Mouse (Mus musculus) liver, adult 2 months (tissue): ENCODE data around the gene Hnrnpd.

Experiments
- CTCF ChIP-seq: fragments of 200-500 bp; IDR thresholded peaks from 2 replicates; pipeline ENCODE4 v1.5.1; 2011; ENCODE audit warnings: low read depth, low read length, control low read depth
- POLR2A ChIP-seq: fragments of 200-500 bp; IDR thresholded peaks from 2 replicates; pipeline ENCODE4 v1.6.1; 2011; ENCODE audit warnings: low read length, control low read depth; ENCODE audit not compliant: insufficient read depth; ENCODE audit errors: extremely low read depth

DNA sequence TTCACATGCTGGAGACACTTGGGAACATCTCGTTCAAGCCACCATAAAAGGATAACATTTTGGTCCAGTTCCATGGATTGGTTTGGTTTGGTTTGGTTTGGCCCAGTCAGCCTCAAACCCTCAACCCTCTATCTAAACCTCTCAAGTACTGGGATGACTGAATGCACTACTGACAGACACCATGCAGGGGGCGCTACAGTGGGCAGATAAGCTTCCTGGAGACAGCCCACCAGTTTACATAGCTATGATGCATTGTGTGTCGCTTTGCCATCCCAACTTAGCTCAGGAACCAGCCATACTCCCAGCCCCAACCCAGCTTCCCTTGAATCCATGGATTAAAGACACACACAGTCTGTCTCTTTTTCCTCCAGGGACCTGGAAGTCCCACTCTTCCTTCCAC lies 29.7 kb upstream of the Hnrnpd start:
- TF ChIP-seq CTCF, result no peak
- TF ChIP-seq POLR2A, result no peak
